Mouse (Mus musculus): Measurements from ENCODE around the gene Dnm2. TPM values are rescaled to one million over a fixed set of nuclear protein-coding genes. Genes with fewer than 3 reads are reported as not detected.

Gene Dnm2
- polyA plus RNA-seq, 1 experiment from 2014 or later = 79.1 TPM

DNA sequence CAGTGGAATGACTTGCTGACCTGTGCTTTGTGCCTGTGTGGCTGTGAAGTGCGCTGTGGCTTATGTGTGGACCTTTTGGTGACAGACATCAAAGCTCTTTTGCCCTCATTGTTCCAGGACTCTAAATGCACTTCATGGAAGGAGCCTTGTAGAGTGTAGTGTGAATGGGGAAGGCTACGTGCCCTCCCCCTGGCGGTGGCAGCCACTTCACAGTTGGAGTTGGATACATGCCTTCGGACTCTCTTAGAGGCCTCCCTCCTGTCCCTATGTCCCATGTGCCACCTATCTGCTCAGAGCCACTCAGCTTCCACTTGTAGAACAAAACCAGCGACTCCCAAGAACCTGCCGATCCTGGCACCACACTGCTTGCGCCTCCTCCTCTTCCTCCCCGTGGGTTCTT lies 9.1 kb downstream of the Dnm2 start:
- H3K27me3 ChIP-seq = no peaks in the 10 kb centered on the region
- H3K9ac ChIP-seq = no peak overlapping the region
- H3K36me3 ChIP-seq = no peaks in the 10 kb centered on the region
- H3K4me1 ChIP-seq = peaks cover 40% of the 10 kb centered on the region
- ATAC-seq (replicated peaks; ENCODE audit: low FRiP score) = no peak
- 87% methylated on average over 8 of the region's 8 CpGs for WGBS
- no peaks in the 10 kb centered on the region for H3K9me3 ChIP-seq (replicated peaks)
- no peak overlapping the region for H3K4me3 ChIP-seq (replicated peaks)
- no peak overlapping the region for H3K4me2 ChIP-seq
- no peak overlapping the region for H3K27ac ChIP-seq

DNA sequence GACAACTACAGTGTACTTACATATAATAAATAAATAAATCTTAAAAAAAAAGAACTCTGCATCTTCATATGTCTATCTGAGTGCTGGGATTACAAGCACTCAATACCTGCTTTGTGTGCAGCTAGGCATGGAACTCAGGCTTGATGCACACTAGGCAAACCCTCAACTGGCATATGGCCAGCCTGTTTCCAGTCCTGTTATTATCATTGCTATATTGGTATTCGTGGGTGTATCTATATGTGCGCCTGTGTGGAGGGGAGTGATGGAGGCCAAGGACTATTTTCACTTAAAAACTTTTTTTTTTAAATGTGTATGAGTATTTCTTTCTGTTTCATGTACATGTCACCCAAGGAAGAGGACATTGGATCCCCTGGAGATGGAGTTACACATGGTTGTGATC lies 9.7 kb downstream of the Dnm2 start:
- H3K4me1 ChIP-seq = peaks cover 39% of the 10 kb centered on the region
- H3K36me3 ChIP-seq = no peaks in the 10 kb centered on the region
- H3K4me2 ChIP-seq = no peak overlapping the region
- no peaks in the 10 kb centered on the region for H3K27me3 ChIP-seq
- no peak for ATAC-seq (replicated peaks; ENCODE audit: low FRiP score)
- no peaks in the 10 kb centered on the region for H3K9me3 ChIP-seq (replicated peaks)
- no peak overlapping the region for H3K27ac ChIP-seq
- WGBS = 88% methylated on average over 2 of the region's 2 CpGs
- H3K4me3 ChIP-seq (replicated peaks) = no peak overlapping the region
- no peak overlapping the region for H3K9ac ChIP-seq

DNA sequence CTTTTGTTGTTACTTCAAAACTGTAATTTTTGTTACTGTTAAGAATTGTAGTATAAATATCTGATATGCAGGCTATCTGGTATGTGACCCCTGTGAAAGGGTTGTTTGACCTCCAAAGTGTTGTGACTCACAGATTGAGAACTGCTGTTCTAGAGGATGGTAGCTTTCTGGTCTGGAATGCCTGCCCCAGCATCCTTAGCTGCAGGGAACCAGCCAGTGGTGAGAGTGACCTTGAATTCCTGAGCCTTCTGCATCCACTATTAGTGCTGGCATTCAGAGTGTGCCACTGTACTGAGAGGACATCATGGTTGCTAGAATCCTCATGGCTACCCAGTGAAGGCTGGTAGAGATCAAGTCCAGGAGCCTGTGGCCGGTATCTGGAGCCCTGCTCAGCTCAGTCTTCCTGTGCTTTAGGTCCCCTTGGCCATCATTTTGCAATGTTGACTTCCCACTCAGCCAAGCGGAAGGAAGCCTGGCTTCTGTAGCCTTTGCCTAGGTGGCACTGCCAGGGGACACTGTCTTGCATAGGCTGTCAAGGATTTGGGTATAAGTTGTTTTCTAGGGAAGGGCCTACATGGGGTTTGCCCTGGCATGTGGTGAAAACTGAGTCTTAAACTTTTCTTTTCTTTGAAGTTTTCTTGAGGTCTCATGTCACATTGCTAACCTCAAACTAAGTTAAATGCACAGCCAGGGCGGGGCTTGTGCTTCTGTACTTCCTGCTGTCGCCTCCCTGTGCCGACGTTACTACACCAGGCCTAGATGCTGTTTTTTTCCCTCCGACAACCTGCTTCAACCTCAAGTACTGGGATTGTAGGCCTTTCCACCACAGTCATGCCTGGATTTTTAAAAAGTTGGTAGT lies 11.3 kb downstream of the Dnm2 start:
- Histone ChIP-seq H3K9ac (no peak overlapping the region), H3K27me3 (no peaks in the 10 kb centered on the region), H3K9me3 (replicated peaks) (no peaks in the 10 kb centered on the region), H3K4me1 (peaks cover 25% of the 10 kb centered on the region), H3K27ac (no peak overlapping the region), H3K36me3 (no peaks in the 10 kb centered on the region), H3K4me2 (no peak overlapping the region), H3K4me3 (replicated peaks) (no peak overlapping the region)
- ATAC-seq (replicated peaks; ENCODE audit: low FRiP score) = no peak
- WGBS = 78% methylated on average over 7 of the region's 7 CpGs

DNA sequence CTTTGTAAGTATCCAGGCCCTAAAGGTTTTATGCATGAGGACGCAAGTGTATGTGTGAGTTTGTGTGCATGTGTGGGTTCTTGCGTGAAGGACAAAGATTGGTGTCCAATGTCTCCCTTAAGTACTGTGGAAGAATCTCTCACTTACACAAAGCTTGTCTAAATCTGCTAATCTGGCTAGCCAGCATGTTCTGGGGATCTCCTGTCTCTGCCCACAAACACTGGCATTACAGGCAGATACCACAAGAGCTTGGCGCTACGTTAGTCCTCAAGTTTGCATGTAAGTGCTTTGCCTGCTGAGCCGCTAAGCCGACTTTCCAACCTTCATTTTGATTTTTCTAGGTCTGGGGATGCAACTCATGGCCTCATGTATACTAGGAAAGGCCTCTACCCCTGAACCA lies 12.9 kb downstream of the Dnm2 start:
- 92% methylated on average over 6 of the region's 6 CpGs for WGBS
- Histone ChIP-seq H3K36me3 (no peaks in the 10 kb centered on the region), H3K27me3 (no peaks in the 10 kb centered on the region), H3K4me2 (no peak overlapping the region), H3K9me3 (replicated peaks) (no peaks in the 10 kb centered on the region), H3K9ac (no peak overlapping the region), H3K4me1 (peaks cover 22% of the 10 kb centered on the region), H3K27ac (no peak overlapping the region), H3K4me3 (replicated peaks) (no peak overlapping the region)
- no peak for ATAC-seq (replicated peaks; ENCODE audit: low FRiP score)

DNA sequence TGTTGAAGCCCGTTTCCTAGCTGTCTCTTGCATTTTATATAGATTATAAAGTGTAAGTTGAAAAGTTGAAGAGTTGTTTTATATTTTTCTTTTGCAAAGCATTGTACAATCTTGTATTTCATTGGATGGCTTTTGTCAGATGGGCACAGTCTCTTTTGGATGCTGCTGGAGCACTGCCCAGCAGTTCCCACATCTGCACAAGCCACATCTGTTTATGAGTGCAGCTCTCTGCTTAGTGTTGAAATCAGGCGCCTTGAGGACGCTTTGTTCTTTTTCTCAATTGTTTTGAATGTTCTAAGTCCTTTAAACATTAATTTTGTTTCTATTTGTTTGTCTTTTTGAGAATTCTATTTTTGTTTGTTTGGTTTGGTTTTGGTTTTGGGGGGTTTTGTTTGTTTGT lies 13.5 kb downstream of the Dnm2 start:
- H3K27ac ChIP-seq = no peak overlapping the region
- H3K4me1 ChIP-seq = peaks cover 22% of the 10 kb centered on the region
- 73% methylated on average over 3 of the region's 3 CpGs for WGBS

DNA sequence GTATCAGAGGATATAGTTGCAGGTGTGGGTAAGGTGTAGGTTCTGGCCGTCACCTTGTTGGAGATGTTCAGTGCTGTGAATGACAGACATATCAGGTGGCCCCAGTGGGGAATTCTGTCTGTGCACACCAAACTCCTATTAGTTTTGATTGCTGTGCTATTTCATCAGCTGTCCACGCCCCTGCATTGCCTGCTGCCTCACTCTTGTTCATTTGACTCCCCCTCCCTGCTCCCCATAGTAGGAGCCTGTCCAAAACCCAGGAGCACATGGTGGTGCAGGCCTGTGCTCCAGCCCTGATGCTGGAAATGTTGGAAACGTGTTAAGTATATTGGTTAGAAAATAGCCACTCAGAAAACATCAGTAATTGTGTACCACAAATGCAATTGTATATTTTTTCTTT lies 14.7 kb downstream of the Dnm2 start:
- ATAC-seq (replicated peaks; ENCODE audit: low FRiP score) = no peak
- Histone ChIP-seq H3K36me3 (0 out of 2 replicates have a peak, but pooled peaks cover under 1% of the 10 kb centered on the region), H3K4me3 (replicated peaks) (no peak overlapping the region), H3K27me3 (no peaks in the 10 kb centered on the region), H3K4me1 (peaks cover 17% of the 10 kb centered on the region), H3K4me2 (no peak overlapping the region), H3K9ac (no peak overlapping the region), H3K27ac (no peak overlapping the region), H3K9me3 (replicated peaks) (no peaks in the 10 kb centered on the region)
- 70% methylated on average over 3 of the region's 3 CpGs for WGBS

More for the DNA sequence above, 13.5 kb downstream of the Dnm2 start:
- Histone ChIP-seq H3K4me3 (replicated peaks) (no peak overlapping the region), H3K27me3 (no peaks in the 10 kb centered on the region), H3K36me3 (no peaks in the 10 kb centered on the region), H3K4me2 (no peak overlapping the region), H3K9ac (no peak overlapping the region), H3K9me3 (replicated peaks) (no peaks in the 10 kb centered on the region)
- ATAC-seq (replicated peaks; ENCODE audit: low FRiP score) = no peak

DNA sequence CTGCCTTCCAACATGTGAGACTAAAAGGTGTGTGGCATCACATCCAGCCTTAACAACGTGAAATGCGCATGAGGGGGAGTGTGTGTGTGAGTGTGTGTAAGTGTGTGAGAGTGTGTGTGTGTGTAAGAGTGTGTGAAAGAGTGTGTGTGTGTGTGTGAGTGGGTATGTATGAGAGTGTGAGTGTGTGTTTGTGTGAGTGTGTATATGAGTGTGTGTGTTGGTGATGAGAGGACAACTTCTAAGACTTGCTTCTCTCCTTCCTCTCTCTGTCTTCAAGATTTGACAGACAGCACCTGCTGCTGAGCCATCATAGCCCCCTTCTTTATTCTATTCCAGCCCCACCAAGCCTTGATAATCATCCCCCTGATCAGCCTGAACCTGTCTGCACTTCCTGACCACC lies 15.2 kb downstream of the Dnm2 start:
- Histone ChIP-seq H3K4me1 (peaks cover 17% of the 10 kb centered on the region), H3K9ac (no peak overlapping the region), H3K27ac (no peak overlapping the region), H3K4me2 (no peak overlapping the region), H3K4me3 (replicated peaks) (no peak overlapping the region), H3K27me3 (no peaks in the 10 kb centered on the region), H3K9me3 (replicated peaks) (no peaks in the 10 kb centered on the region), H3K36me3 (0 out of 2 replicates have a peak, but pooled peaks cover 2% of the 10 kb centered on the region)
- no peak for ATAC-seq (replicated peaks; ENCODE audit: low FRiP score)
- WGBS = 85% methylated on average over 2 of the region's 2 CpGs

DNA sequence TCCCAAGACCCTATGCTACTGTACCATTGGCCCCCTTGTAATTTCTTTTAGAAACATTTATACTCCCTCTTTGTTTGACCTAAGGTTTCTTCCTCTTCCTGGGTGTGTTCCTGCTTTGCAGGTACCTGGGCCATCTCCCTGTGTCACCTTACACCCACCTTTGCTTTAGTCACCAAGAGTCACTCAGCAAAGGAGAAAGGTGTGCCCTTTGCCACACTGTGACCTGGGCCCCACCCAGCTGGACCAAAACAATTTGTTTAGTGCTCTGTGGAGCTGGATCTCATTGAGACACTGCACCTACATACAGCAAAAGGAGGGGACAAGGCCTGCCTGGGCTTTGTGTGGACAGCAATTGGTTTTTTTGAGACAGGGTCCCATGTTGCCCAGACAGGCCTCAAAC lies 15.7 kb downstream of the Dnm2 start:
- Histone ChIP-seq H3K9me3 (replicated peaks) (no peaks in the 10 kb centered on the region), H3K36me3 (peaks cover 5% of the 10 kb centered on the region; the same call in 1 of the 2 replicates), H3K4me1 (peaks cover 14% of the 10 kb centered on the region), H3K27ac (no peak overlapping the region), H3K4me2 (no peak overlapping the region), H3K9ac (no peak overlapping the region), H3K27me3 (no peaks in the 10 kb centered on the region), H3K4me3 (replicated peaks) (no peak overlapping the region)
- ATAC-seq (replicated peaks; ENCODE audit: low FRiP score) = no peak

DNA sequence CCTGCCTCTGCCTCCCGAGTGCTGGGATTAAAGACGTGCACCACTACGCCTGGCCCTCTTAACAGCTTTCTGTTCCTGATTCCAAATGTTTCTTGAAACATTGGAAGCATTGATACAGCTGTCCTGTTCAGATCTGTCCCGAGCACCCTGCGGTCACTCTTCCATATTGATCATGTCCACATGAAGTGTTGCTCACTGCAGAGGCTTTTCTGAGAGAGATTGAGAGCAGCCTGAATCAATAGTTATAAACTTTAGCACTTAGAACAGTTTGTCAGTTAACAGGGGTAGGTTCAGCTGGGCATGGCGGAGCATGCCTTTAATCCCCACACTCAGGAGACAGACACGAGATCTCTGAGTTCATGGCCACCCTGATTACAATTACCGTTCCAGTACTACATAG lies 19.1 kb downstream of the Dnm2 start:
- Histone ChIP-seq H3K36me3 (peaks cover 5% of the 10 kb centered on the region; the same call in 1 of the 2 replicates), H3K4me2 (no peak overlapping the region), H3K4me3 (replicated peaks) (no peak overlapping the region), H3K9me3 (replicated peaks) (no peaks in the 10 kb centered on the region), H3K27ac (no peak overlapping the region), H3K4me1 (no peaks in the 10 kb centered on the region), H3K9ac (no peak overlapping the region), H3K27me3 (no peaks in the 10 kb centered on the region)
- ATAC-seq (replicated peaks; ENCODE audit: low FRiP score) = no peak
- WGBS = 96% methylated on average over 8 of the region's 8 CpGs

DNA sequence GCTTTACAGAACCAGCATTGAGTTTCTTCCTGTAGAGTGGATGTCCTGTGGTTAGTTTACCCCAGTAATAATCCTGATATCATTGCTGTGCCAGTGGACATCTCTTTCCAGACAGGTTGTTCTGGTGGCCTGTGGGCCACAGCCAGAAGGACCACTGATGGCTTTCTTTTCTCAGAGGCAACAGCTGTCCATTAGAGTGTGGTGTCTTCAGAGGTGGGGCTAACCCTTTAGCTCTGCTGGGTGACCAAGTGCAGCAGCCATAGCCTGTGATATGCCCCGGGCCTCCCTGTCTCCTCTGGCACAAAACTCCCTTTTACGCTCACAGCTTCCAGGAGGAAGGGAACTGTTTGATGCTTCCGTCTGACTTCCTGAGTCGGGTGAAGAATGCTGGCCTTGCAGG lies 19.9 kb downstream of the Dnm2 start:
- Histone ChIP-seq H3K36me3 (peaks cover 5% of the 10 kb centered on the region; the same call in 1 of the 2 replicates), H3K4me2 (no peak overlapping the region), H3K4me1 (peaks cover under 1% of the 10 kb centered on the region; the same call in 1 of the 2 replicates), H3K27me3 (no peaks in the 10 kb centered on the region), H3K4me3 (replicated peaks) (no peak overlapping the region), H3K9ac (no peak overlapping the region), H3K27ac (no peak overlapping the region), H3K9me3 (replicated peaks) (no peaks in the 10 kb centered on the region)
- no peak for ATAC-seq (replicated peaks; ENCODE audit: low FRiP score)
- WGBS = 79% methylated on average over 4 of the region's 4 CpGs

DNA sequence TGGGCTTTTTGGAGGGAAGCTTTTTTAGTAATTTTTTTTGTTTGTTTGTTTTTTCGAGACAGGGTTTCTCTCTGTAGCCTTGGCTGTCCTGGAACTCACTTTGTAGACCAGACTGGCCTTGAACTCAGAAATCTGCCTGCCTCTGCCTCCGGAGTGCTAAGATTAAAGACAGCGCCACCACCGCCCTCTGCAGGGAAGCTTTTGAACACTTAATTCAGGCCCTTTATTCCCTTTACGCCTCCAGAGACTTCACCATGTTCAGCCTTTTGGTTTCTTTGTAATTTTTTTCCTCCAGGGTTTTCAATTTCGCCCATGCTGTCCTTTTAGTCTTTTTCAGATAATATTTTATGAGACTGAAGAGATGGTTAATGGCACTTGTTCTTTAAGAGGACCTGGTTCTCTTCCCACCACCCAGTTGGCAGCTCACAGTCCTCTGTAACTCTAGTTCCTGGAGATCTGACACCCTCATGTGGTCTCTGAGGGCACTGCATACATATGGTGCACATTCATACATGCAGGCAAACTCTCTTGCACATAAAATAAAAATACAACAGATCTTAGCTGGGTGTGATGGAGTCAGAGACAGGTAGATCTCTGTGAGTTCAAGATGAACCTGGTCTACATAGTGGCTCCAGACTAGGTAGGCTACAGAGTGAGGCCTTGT lies 20.5 kb downstream of the Dnm2 start:
- 90% methylated on average over 6 of the region's 6 CpGs for WGBS
- Histone ChIP-seq H3K4me1 (peaks cover 4% of the 10 kb centered on the region; the same call in 1 of the 2 replicates), H3K9me3 (replicated peaks) (no peaks in the 10 kb centered on the region), H3K4me2 (no peak overlapping the region), H3K27me3 (no peaks in the 10 kb centered on the region), H3K4me3 (replicated peaks) (no peak overlapping the region), H3K36me3 (peaks cover 5% of the 10 kb centered on the region; the same call in 1 of the 2 replicates), H3K27ac (no peak overlapping the region), H3K9ac (no peak overlapping the region)
- no peak for ATAC-seq (replicated peaks; ENCODE audit: low FRiP score)

DNA sequence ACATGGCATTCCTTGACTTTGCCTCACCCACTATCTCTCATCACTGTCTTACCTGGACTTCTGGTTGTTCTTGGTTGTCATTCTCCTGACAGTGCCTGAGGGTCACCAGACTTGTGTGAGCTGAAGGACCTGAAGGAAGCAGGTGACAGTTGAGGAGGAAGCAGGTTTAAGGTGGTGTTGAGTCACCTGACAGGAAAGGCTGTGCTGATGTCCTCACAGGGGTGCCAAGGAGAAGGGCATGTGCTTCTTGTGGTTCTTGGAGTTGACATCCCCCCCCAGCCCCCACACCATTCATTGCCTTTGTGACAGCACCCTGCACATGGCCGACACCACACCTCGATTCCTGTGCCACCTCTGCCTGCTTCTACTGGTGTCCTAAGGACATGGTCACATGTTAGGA lies 23.1 kb downstream of the Dnm2 start:
- Histone ChIP-seq H3K27ac (no peak overlapping the region), H3K9me3 (replicated peaks) (no peaks in the 10 kb centered on the region), H3K4me3 (replicated peaks) (no peak overlapping the region), H3K9ac (no peak overlapping the region), H3K4me1 (peaks cover 19% of the 10 kb centered on the region), H3K36me3 (peaks cover 5% of the 10 kb centered on the region; the same call in 1 of the 2 replicates), H3K27me3 (no peaks in the 10 kb centered on the region), H3K4me2 (no peak overlapping the region)
- ATAC-seq (replicated peaks; ENCODE audit: low FRiP score) = no peak
- WGBS = 85% methylated on average over 2 of the region's 2 CpGs

Data from kidney, embryonic 15.5 days (tissue).